Mouse (Mus musculus): ENCODE data around the gene Krt6a. TPM values are rescaled to one million over a fixed set of nuclear protein-coding genes. Genes with fewer than 3 reads are reported as not detected.

Krt6a gene
- polyA plus RNA-seq, 2 experiments, result 0.01 TPM; not detected in 1

DNA sequence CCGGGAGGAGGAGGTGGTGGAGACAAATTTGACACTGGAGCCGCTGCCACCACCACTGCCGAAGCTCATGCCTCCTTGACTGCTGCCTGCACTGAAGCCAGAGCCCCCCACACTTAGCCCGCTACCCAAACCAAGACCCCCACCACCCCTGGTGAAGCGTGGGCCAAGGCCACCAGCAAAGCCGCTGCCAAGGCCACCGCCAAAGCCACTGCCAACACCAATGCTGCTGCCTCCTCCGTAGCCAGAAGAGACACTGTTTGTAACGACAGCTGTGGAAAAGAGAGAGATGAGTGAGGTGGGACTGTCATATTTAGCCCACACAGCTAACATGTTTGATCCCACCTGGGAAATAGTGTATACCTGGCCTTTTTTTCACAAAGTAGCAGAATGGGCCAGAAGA lies 13.3 kb upstream of the Krt6a start:
- TF ChIP-seq EP300 (IDR thresholded peaks at IDR 0.05; ENCODE audit: low read depth), result no peak
- TF ChIP-seq CTCF (IDR thresholded peaks at IDR 0.05; ENCODE audit: low read depth), result no peak
- no peak overlapping the region for H3K4me3 ChIP-seq (ENCODE audit: insufficient read depth in 1 of 2, low read depth in 2 of 2, low read length in 2 of 2)
- no peaks in the 10 kb centered on the region for H3K4me1 ChIP-seq (replicated peaks; ENCODE audit: control insufficient read depth in 2 of 2, insufficient read depth in 2 of 2, low read length in 1 of 2)
- DNase-seq (ENCODE audit: low read depth in 3 of 3, low spot score in 3 of 3), result no peak
- no peak for ATAC-seq (ENCODE audit: insufficient read depth)
- no peak overlapping the region for H3K4me2 ChIP-seq (ENCODE audit: low read depth)
- H3K9me3 ChIP-seq (ENCODE audit: control insufficient read depth, low read length), result no peaks in the 10 kb centered on the region
- no peaks in the 10 kb centered on the region for H3K27me3 ChIP-seq (ENCODE audit: control insufficient read depth, insufficient read depth, low read length)
- no peak overlapping the region for H3K27ac ChIP-seq
- no peaks in the 10 kb centered on the region for H3K36me3 ChIP-seq (replicated peaks; ENCODE audit: control insufficient read depth, insufficient read depth, low read depth)
- no peak overlapping the region for H3K9ac ChIP-seq (replicated peaks)
- 68% methylated on average over 9 of the region's 9 CpGs for WGBS (ENCODE audit: insufficient replicate concordance)

DNA sequence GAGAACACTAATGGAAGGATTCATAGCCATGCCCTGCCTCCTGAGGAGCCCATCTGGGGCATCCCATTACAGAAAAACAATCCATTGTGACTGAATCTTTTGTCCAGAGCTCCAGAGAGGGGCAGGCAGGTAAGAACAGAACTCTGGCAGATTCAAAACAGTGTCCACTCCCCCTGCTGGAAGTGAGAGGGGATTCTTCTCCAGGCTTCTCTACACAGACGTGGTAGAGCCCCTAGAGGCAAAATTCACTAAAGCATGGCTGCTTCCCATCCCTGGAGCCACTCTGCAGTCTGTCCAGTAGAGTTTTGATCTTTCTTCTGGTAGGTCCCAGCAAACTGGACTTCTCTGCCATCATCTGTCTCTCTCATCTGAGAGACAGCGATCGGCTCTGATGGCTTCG lies 10.0 kb upstream of the Krt6a start:
- Histone ChIP-seq H3K4me2 (ENCODE audit: low read depth) (no peak overlapping the region), H3K27ac (no peak overlapping the region), H3K36me3 (replicated peaks; ENCODE audit: control insufficient read depth, insufficient read depth, low read depth) (no peaks in the 10 kb centered on the region), H3K9me3 (ENCODE audit: control insufficient read depth, low read length) (no peaks in the 10 kb centered on the region), H3K27me3 (ENCODE audit: control insufficient read depth, insufficient read depth, low read length) (no peaks in the 10 kb centered on the region), H3K4me1 (replicated peaks; ENCODE audit: control insufficient read depth in 2 of 2, insufficient read depth in 2 of 2, low read length in 1 of 2) (no peaks in the 10 kb centered on the region), H3K9ac (replicated peaks) (no peak overlapping the region), H3K4me3 (ENCODE audit: insufficient read depth in 1 of 2, low read depth in 2 of 2, low read length in 2 of 2) (no peak overlapping the region)
- no peak for ATAC-seq (ENCODE audit: insufficient read depth)
- DNase-seq (ENCODE audit: low read depth in 3 of 3, low spot score in 3 of 3), result no peak
- WGBS (ENCODE audit: insufficient replicate concordance), result 60% methylated on average over 4 of the region's 4 CpGs
- TF ChIP-seq EP300 (IDR thresholded peaks at IDR 0.05; ENCODE audit: low read depth) (no peak), CTCF (IDR thresholded peaks at IDR 0.05; ENCODE audit: low read depth) (0 out of 2 replicates have a peak, but pooled peaks have one; percentile 19)

DNA sequence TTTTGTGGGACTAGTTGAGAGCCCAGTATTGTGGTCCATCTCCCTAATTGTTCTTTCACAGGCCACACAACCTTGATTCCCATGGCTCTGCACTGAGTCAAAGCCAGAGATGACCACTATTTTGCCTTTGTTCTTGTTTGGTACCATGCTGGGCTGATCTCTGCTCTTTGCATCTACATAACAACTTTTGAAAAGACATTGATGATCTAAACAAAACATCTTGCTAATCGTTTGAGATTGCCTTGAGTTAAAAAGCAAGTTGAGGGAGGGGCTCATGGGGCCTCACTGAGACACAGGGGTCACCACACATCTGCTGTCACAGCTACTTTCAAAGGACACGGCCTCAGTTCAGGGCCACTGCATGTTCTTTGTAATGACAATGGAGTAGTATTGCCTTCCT lies 8.3 kb upstream of the Krt6a start:
- Histone ChIP-seq H3K27ac (no peak overlapping the region), H3K27me3 (ENCODE audit: control insufficient read depth, insufficient read depth, low read length) (no peaks in the 10 kb centered on the region), H3K9me3 (ENCODE audit: control insufficient read depth, low read length) (no peaks in the 10 kb centered on the region), H3K9ac (replicated peaks) (no peak overlapping the region), H3K36me3 (replicated peaks; ENCODE audit: control insufficient read depth, insufficient read depth, low read depth) (no peaks in the 10 kb centered on the region), H3K4me3 (ENCODE audit: insufficient read depth in 1 of 2, low read depth in 2 of 2, low read length in 2 of 2) (no peak overlapping the region), H3K4me2 (ENCODE audit: low read depth) (no peak overlapping the region), H3K4me1 (replicated peaks; ENCODE audit: control insufficient read depth in 2 of 2, insufficient read depth in 2 of 2, low read length in 1 of 2) (no peaks in the 10 kb centered on the region)
- no peak for TF ChIP-seq CTCF (IDR thresholded peaks at IDR 0.05; ENCODE audit: low read depth)
- no peak for TF ChIP-seq EP300 (IDR thresholded peaks at IDR 0.05; ENCODE audit: low read depth)
- no peak for ATAC-seq (ENCODE audit: insufficient read depth)
- 32% methylated on average over 2 of the region's 2 CpGs for WGBS (ENCODE audit: insufficient replicate concordance)
- no peak for DNase-seq (ENCODE audit: low read depth in 3 of 3, low spot score in 3 of 3)

DNA sequence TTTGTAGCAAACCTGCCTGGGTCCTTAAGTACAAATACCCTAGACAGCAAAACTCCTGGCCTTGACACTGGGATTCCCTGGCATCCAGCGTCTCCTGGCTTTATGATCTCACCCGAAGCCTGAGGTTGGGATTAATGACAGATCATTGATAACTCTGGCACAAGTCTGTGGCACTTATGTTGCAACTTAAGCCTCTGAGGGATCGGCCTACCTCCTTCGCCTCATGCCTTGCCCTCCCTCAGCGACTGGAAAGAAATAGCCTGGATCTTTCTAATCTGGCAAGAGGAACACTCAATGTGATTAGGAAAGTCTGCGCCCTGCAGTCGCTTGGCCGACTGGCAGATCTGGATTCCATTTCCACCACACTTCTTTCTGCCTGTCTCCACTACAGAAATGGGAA lies 5.8 kb upstream of the Krt6a start:
- Histone ChIP-seq H3K4me3 (ENCODE audit: insufficient read depth in 1 of 2, low read depth in 2 of 2, low read length in 2 of 2) (no peak overlapping the region), H3K27me3 (ENCODE audit: control insufficient read depth, insufficient read depth, low read length) (no peaks in the 10 kb centered on the region), H3K36me3 (replicated peaks; ENCODE audit: control insufficient read depth, insufficient read depth, low read depth) (no peaks in the 10 kb centered on the region), H3K4me2 (ENCODE audit: low read depth) (no peak overlapping the region), H3K27ac (no peak overlapping the region), H3K9me3 (ENCODE audit: control insufficient read depth, low read length) (no peaks in the 10 kb centered on the region), H3K4me1 (replicated peaks; ENCODE audit: control insufficient read depth in 2 of 2, insufficient read depth in 2 of 2, low read length in 1 of 2) (no peaks in the 10 kb centered on the region), H3K9ac (replicated peaks) (no peak overlapping the region)
- ATAC-seq (ENCODE audit: insufficient read depth) (no peak), DNase-seq (ENCODE audit: low read depth in 3 of 3, low spot score in 3 of 3) (no peak)
- WGBS (ENCODE audit: insufficient replicate concordance), result 55% methylated on average over 8 of the region's 8 CpGs
- TF ChIP-seq EP300 (IDR thresholded peaks at IDR 0.05; ENCODE audit: low read depth) (no peak), CTCF (IDR thresholded peaks at IDR 0.05; ENCODE audit: low read depth) (no peak)

DNA sequence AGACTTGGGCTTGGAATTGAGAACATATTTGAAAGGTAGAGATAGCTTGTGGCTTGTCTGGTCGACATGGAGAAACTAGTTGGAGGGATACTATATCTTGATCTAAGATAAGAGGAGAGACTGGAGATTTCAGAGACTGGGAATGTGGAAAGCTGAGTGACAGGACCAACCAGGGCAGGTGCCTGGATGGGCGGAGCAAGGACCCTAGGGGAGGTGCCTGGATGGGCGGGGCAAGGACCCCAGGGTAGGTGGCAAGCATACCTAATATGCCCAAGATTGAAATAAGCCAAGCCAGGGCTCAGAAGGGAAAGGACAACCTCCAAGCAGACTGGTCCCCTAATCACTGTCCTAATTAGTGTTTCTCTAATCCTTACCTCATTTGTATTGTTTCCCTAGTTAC lies 5.1 kb upstream of the Krt6a start:
- Histone ChIP-seq H3K9me3 (ENCODE audit: control insufficient read depth, low read length) (no peaks in the 10 kb centered on the region), H3K27ac (no peak overlapping the region), H3K4me2 (ENCODE audit: low read depth) (no peak overlapping the region), H3K9ac (replicated peaks) (no peak overlapping the region), H3K27me3 (ENCODE audit: control insufficient read depth, insufficient read depth, low read length) (no peaks in the 10 kb centered on the region), H3K4me1 (replicated peaks; ENCODE audit: control insufficient read depth in 2 of 2, insufficient read depth in 2 of 2, low read length in 1 of 2) (no peaks in the 10 kb centered on the region), H3K36me3 (replicated peaks; ENCODE audit: control insufficient read depth, insufficient read depth, low read depth) (no peaks in the 10 kb centered on the region), H3K4me3 (ENCODE audit: insufficient read depth in 1 of 2, low read depth in 2 of 2, low read length in 2 of 2) (no peak overlapping the region)
- ATAC-seq (ENCODE audit: insufficient read depth) (no peak), DNase-seq (ENCODE audit: low read depth in 3 of 3, low spot score in 3 of 3) (no peak)
- WGBS (ENCODE audit: insufficient replicate concordance), result 25% methylated on average over 3 of the region's 3 CpGs
- TF ChIP-seq CTCF (IDR thresholded peaks at IDR 0.05; ENCODE audit: low read depth) (no peak), EP300 (IDR thresholded peaks at IDR 0.05; ENCODE audit: low read depth) (no peak)
